9 mouse cellular contexts compared by ENCODE assay signal in genomic region chr3:87618240-87618639, GRCm38 (mm10). TPM values are rescaled to one million over a fixed set of nuclear protein-coding genes. Genes with fewer than 3 reads are reported as not detected.
DNase-seq lines count a peak whose midpoint lies in the region; ATAC-seq and TF ChIP-seq lines count a peak whose summit lies in the region.
"Had no signal": no experiment of that assay in that cellular context is flagged by ENCODE, and none has a peak within 500 bp of the region (broad histone marks: within the 10 kb centered on the region; RNA-seq: fewer than 3 reads in every experiment).

No protein-coding gene starts in this region.

- TF ChIP-seq EP300 in lung, postnatal 0 days (IDR thresholded peaks at IDR 0.05) = no peak

- peaks cover 27% of the 10 kb centered on the region for H3K4me1 ChIP-seq in lung, postnatal 0 days (ENCODE audit: insufficient read depth, low read depth, low read length)
- peaks cover 31% of the 10 kb centered on the region for H3K4me1 ChIP-seq in embryonic facial prominence, embryonic 15.5 days
- H3K4me1 ChIP-seq in limb, embryonic 11.5 days (ENCODE audit: control insufficient read depth, insufficient read depth, low read length) = peaks cover 23% of the 10 kb centered on the region
- H3K4me1 ChIP-seq in small intestine, adult 2 months (ENCODE audit: control insufficient read depth, insufficient read depth, insufficient read length, low read length) = peaks cover 13% of the 10 kb centered on the region

- no peaks in the 10 kb centered on the region for H3K27me3 ChIP-seq in lung, postnatal 0 days (replicated peaks; ENCODE audit: insufficient read depth, low read length)
- no peaks in the 10 kb centered on the region for H3K27me3 ChIP-seq in embryonic facial prominence, embryonic 15.5 days
- H3K27me3 ChIP-seq in limb, embryonic 11.5 days (ENCODE audit: control insufficient read depth, insufficient read depth, low read length) = no peaks in the 10 kb centered on the region
- no peaks in the 10 kb centered on the region for H3K27me3 ChIP-seq in small intestine, adult 2 months (ENCODE audit: control insufficient read depth, insufficient read depth, low read length)

- intact Hi-C loops in left cerebral cortex, postnatal 14 days (cut with DNase I) = no loop called here

- no peak for TF ChIP-seq CTCF in lung, postnatal 0 days (IDR thresholded peaks at IDR 0.05)
- no peak for TF ChIP-seq CTCF in small intestine, adult 2 months (IDR thresholded peaks at IDR 0.05; ENCODE audit: extremely low read depth, insufficient read length, insufficient replicate concordance, low read depth, low read length)

- no peak for TF ChIP-seq POLR2A in small intestine, adult 2 months (IDR thresholded peaks at IDR 0.05; ENCODE audit: low read depth, low read length)

- no peaks in the 10 kb centered on the region for H3K9me3 ChIP-seq in lung, postnatal 0 days (ENCODE audit: low read length)
- H3K9me3 ChIP-seq in embryonic facial prominence, embryonic 15.5 days (replicated peaks) = no peaks in the 10 kb centered on the region
- H3K9me3 ChIP-seq in limb, embryonic 11.5 days (ENCODE audit: control insufficient read depth, low read length) = no peaks in the 10 kb centered on the region

- H3K36me3 ChIP-seq in lung, postnatal 0 days (ENCODE audit: insufficient read depth, low read length) = no peaks in the 10 kb centered on the region
- no peaks in the 10 kb centered on the region for H3K36me3 ChIP-seq in embryonic facial prominence, embryonic 15.5 days
- no peaks in the 10 kb centered on the region for H3K36me3 ChIP-seq in limb, embryonic 11.5 days (ENCODE audit: control insufficient read depth, insufficient read depth, low read length)
- H3K36me3 ChIP-seq in small intestine, adult 2 months (ENCODE audit: control insufficient read depth, insufficient read depth, low read length) = 0 out of 2 replicates have a peak, but pooled peaks cover 1% of the 10 kb centered on the region

- peak overlapping the region; percentile 91 for H3K9ac ChIP-seq in lung, postnatal 0 days (replicated peaks; ENCODE audit: low read depth)
- H3K9ac ChIP-seq in embryonic facial prominence, embryonic 15.5 days = peak overlapping the region; percentile 89; the same call in 1 of the 2 replicates
- peak overlapping the region; percentile 17; the same call in 1 of the 2 replicates for H3K9ac ChIP-seq in limb, embryonic 11.5 days (ENCODE audit: low read length)

- H3K4me2 ChIP-seq in lung, postnatal 0 days (replicated peaks; ENCODE audit: low read depth, low read length) = peak overlapping the region; percentile 71
- peak overlapping the region; percentile 83 for H3K4me2 ChIP-seq in embryonic facial prominence, embryonic 15.5 days (replicated peaks)
- peak overlapping the region; percentile 81 for H3K4me2 ChIP-seq in limb, embryonic 11.5 days (ENCODE audit: low read depth, severe bottlenecking)

- peak overlapping the region; percentile 73 for H3K4me3 ChIP-seq in lung, postnatal 0 days (ENCODE audit: low read depth, low read length)
- H3K4me3 ChIP-seq in embryonic facial prominence, embryonic 15.5 days (replicated peaks) = peak overlapping the region; percentile 85
- H3K4me3 ChIP-seq in limb, embryonic 11.5 days (ENCODE audit: low read depth, low read length) = peak overlapping the region; percentile 72
- H3K4me3 ChIP-seq in small intestine, adult 2 months (ENCODE audit: low read depth, low read length) = peak overlapping the region; percentile 60

- WGBS in lung, postnatal 0 days = 0% methylated on average over 3 of the region's 3 CpGs
- 1% methylated on average over 3 of the region's 3 CpGs for WGBS in embryonic facial prominence, embryonic 15.5 days
- WGBS in limb, embryonic 11.5 days = 15% methylated on average over 3 of the region's 3 CpGs
- under 1% methylated on average over 3 of the region's 3 CpGs for WGBS in small intestine, adult 2 months

- ATAC-seq in lung, postnatal 0 days = no peak
- ATAC-seq in embryonic facial prominence, embryonic 15.5 days (ENCODE audit: insufficient number of reproducible peaks, low FRiP score, low TSS enrichment, low read depth) = no peak
- no peak for ATAC-seq in limb, embryonic 11.5 days (ENCODE audit: insufficient number of reproducible peaks, low FRiP score, low TSS enrichment, low read depth)

- H3K27ac ChIP-seq in lung, postnatal 0 days (ENCODE audit: low read length) = peak overlapping the region; percentile 93
- H3K27ac ChIP-seq in embryonic facial prominence, embryonic 15.5 days (replicated peaks) = peak overlapping the region; percentile 95
- no peak overlapping the region for H3K27ac ChIP-seq in limb, embryonic 11.5 days (replicated peaks; ENCODE audit: low read depth, low read length)
- peak overlapping the region; percentile 69 for H3K27ac ChIP-seq in small intestine, adult 2 months (ENCODE audit: insufficient read depth, low read depth, low read length)

- no peak for DNase-seq in lung, postnatal 0 days (ENCODE audit: low spot score)
- DNase-seq in lung, postnatal 4 days = no peak
- DNase-seq in limb, embryonic 11.5 days (ENCODE audit: low spot score) = no peak
- DNase-seq in kidney, postnatal 14 days = no peak
- DNase-seq in cerebellum, postnatal 25 days = no peak
- DNase-seq in left cerebral cortex, postnatal 14 days (ENCODE audit: low spot score in 2 of 2) = no peak
- DNase-seq: cerebellum, adult 8-10 months had no signal

RNA-seq across cellular contexts. Expression of gene Arhgef11, which starts 0.9 kb away (rescaled TPM):
- polyA plus RNA-seq in lung, postnatal 0 days (2015; fragmentation: Nextera tagmentation; extraction: Ambion mirVana) = 9.8 and 10.7 TPM in 2 replicates
- polyA plus RNA-seq in embryonic facial prominence, embryonic 15.5 days (2015; fragmentation: Nextera tagmentation; extraction: Ambion mirVana) = 16.4 and 18.3 TPM in 2 replicates
- polyA plus RNA-seq in limb, embryonic 11.5 days (2014; fragmentation: Nextera tagmentation; extraction: Ambion mirVana) = 15.4 and 16.2 TPM in 2 replicates
- 12.7 and 32.4 TPM in 2 replicates for polyA plus RNA-seq in small intestine, adult 2 months (2012; rRNA removed)
- total RNA-seq in left cerebral cortex, postnatal 14 days (2021) = 10 to 100 TPM; 53.5 to 53.8 TPM

Comparison
In these comparisons a context has a peak if more than half of its experiments do, and no peak if none do; other contexts are left out.
1. H3K9ac ChIP-seq: peak in every context shown above with its lines; median percentile 91 in lung, postnatal 0 days; 89 in embryonic facial prominence, embryonic 15.5 days; 17 in limb, embryonic 11.5 days.